Mouse (Mus musculus) right cerebral cortex, postnatal 25 days (tissue): ENCODE data around the gene AW011738.

Source experiments
- DNase-seq: peaks from one replicate; pipeline ENCODE4 v3.0.0; 2022

The AW011738 gene

GRCm38 (mm10) chr4:156203001-156203412 is at the start of gene AW011738:
AW011738 (plus strand) TSS chr4:156203304.
- peak; percentile 42 for DNase-seq

GRCm38 (mm10) chr4:156154771-156155170 is 48.3 kb upstream of the AW011738 start:
- no peak for DNase-seq

GRCm38 (mm10) chr4:156166477-156166876 is 36.6 kb upstream of the AW011738 start:
- DNase-seq: no peak

- no peak for DNase-seq
Observed at GRCm38 (mm10) chr4:156168611-156169010, 34.5 kb upstream of the AW011738 start.

- no peak for DNase-seq
Observed at GRCm38 (mm10) chr4:156169129-156169528, 34.0 kb upstream of the AW011738 start.

- no peak for DNase-seq
Observed at GRCm38 (mm10) chr4:156171828-156172227, 31.3 kb upstream of the AW011738 start.

- no peak for DNase-seq
Observed at GRCm38 (mm10) chr4:156177630-156178029, 25.5 kb upstream of the AW011738 start.

GRCm38 (mm10) chr4:156183747-156184146 is 19.4 kb upstream of the AW011738 start:
- DNase-seq: no peak

- DNase-seq: no peak
Observed at GRCm38 (mm10) chr4:156184291-156184954, 18.7 kb upstream of the AW011738 start.

GRCm38 (mm10) chr4:156185456-156185949 is 17.6 kb upstream of the AW011738 start:
- DNase-seq: peak; percentile 41

- peak; percentile 71 for DNase-seq
Observed at GRCm38 (mm10) chr4:156185950-156186850, 16.9 kb upstream of the AW011738 start.

- no peak for DNase-seq
Observed at GRCm38 (mm10) chr4:156188162-156188810, 14.8 kb upstream of the AW011738 start.

- no peak for DNase-seq
Observed at GRCm38 (mm10) chr4:156188811-156189323, 14.2 kb upstream of the AW011738 start.

GRCm38 (mm10) chr4:156192421-156193199 is 10.5 kb upstream of the AW011738 start:
- no peak for DNase-seq

GRCm38 (mm10) chr4:156193200-156193590 is 9.9 kb upstream of the AW011738 start:
- no peak for DNase-seq

GRCm38 (mm10) chr4:156193906-156194305 is 9.2 kb upstream of the AW011738 start:
- no peak for DNase-seq

- no peak for DNase-seq
Observed at GRCm38 (mm10) chr4:156194346-156194745, 8.8 kb upstream of the AW011738 start.

- DNase-seq: peak; percentile 24
Observed at GRCm38 (mm10) chr4:156195927-156196870, 6.9 kb upstream of the AW011738 start.

- DNase-seq: peak; percentile 67
Observed at GRCm38 (mm10) chr4:156197131-156197828, 5.8 kb upstream of the AW011738 start, which contains the start of gene Agrn. Agrn (minus strand) TSS chr4:156197488.

GRCm38 (mm10) chr4:156197829-156198205 is 5.3 kb upstream of the AW011738 start:
- DNase-seq: peak; percentile 74
